Mouse (Mus musculus) inflammation-experienced regulatory T-cells, adult 6 months (primary cell): Measurements from ENCODE around the gene Syngr1. TPM values are rescaled to one million over a fixed set of nuclear protein-coding genes. Genes with fewer than 3 reads are reported as not detected.

Source experiments
- ATAC-seq: one replicate; pipeline ENCODE4 v1.8.0; 2017
- polyA plus RNA-seq, 3 experiments: library from polyadenylated mRNA; unstranded; fragments of 100-300 nt; shearing (Covaris generic); gene quantifications; one replicate each; pipeline ENCODE4 v1.2.1; 2017

Gene Syngr1
- polyA plus RNA-seq, 3 experiments from 2014 or later = 0.77 to 1.7 TPM; not detected in 1

- no peak for ATAC-seq
Observed at GRCm38 (mm10) chr15:80092599-80092998, 1.5 kb downstream of the Syngr1 start.

GRCm38 (mm10) chr15:80094201-80094600, 3.1 kb downstream of the Syngr1 start:
- ATAC-seq = no peak

DNA sequence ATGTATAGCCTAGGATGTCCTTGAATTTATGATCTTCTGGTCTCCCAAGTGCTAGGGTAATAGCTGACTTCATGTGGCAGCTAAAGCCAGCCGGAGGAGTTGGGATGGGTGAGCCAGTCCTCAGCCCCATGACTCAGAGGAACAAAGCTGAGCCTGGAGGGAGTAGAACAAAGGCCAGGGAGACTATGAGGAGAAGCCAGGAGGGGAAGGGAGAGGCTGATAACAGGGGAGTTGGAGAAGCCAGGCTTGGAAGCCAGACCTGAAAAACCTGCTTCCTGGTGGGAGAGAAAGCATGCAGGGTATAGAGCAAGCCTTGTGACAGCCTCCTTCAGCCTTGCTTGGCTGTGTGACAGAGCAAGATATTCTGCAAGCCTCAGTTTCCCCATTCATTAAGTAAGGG, 4.5 kb downstream of the Syngr1 start:
- ATAC-seq = no peak

DNA sequence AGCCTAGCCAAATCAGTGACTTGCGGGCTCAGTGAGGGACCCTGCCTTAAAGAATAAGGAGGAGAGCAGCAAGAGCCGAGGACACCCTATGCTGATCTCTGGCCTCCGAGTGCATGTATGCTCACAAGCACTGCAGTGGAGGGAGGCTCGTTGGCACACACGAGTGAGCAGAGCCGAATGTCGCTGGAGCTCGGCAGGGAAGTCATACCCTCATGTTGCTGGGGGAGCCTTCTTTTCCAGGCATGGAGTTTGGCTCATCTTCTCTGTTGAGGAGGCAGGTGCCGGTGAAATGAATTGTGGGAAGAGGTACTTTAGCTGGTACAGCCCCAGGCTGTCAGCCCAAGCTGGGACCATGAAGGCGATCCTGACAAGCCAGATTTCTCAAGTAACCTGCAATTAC, 5.3 kb downstream of the Syngr1 start:
- ATAC-seq = no peak

DNA sequence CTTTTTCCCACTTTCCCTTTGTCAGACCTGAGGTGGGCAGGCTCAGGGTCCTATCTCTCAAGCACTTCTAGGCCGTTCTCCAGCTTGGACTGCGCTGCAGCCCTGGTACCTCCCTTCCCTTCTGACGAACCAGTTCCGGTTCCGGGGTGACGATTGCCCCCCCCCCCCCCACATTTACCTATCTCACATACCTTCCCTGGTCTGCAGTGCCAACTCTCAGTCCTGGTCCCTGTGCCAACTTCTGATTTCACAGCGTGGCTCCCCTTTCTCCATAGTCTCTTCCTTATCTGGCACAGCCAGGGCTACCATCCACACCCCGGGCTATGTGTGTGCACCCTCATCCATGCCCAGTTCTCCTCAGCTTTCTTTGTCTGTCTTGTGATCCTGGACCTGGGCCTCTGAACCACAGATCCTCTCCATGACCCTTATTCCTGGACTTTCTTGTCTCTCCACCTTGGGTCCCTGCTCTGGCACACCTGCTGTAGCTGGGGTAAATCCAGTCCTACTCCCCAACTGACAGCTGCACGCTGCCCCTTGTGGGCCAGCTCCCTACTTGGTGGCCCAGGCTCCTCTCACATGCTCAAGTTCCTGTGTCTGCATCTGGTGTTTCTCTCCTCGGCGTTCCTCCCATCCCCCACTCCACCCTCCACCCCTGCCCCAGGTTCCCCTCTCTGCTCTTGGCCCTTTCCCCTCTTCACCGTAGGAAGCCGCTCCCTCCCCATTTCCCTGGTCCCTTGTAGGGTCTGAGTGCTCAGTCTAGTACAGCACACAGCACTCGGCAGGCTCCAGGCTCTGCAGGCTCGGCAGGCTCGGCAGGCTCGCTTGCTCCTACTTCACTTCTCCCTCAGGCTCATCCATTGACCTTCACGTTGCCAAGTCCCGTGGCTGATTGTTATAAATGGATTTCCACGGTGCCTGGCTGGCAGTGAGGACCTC, 6.1 kb downstream of the Syngr1 start:
- ATAC-seq = no peak

DNA sequence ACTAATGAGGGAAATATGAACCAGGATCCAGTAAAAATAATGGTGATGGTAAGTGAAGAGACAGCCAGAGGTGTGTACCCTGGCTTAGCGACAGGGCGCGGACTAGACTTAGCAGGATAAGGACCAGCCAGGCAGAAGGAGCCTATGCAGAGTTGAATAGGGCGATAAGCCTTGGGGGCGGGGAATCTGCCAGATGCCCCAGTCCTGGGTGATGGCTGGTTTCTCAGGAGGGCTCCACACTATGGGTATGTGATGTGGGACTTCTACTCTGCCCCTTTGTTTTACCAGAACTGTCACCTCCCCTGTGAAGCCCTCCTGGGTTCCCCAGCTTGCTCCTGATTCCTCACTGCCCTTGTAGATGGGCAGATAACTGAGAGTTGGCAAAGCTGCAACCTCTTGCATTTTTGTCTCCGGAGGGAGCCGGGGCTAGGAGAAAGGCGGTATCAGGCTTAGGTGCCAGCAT, 6.9 kb downstream of the Syngr1 start:
- ATAC-seq = no peak

- no peak for ATAC-seq
Observed at GRCm38 (mm10) chr15:80098809-80099208, 7.7 kb downstream of the Syngr1 start.

GRCm38 (mm10) chr15:80099477-80099876, 8.3 kb downstream of the Syngr1 start:
- ATAC-seq = no peak

- ATAC-seq = no peak
Observed at GRCm38 (mm10) chr15:80100196-80100595, 9.1 kb downstream of the Syngr1 start.

DNA sequence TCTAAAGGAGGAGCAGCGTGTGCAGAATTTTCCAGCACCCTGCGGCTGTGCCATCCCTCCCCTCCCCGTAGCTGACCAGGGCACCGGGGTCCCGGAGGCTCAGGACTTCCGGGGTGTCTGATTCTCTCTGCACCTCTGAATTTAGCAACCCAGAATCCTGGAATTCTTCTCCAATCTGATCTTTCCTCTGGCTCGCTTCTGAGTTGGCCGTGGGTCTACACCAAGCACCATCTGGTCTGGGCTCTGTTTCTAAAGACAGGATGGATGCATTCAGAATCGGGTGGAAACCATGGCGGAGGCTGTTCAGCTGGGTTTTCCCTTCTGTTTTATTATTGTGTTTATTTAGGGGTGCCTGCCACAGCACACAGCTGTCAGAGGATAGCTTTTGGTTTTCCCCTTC, 9.7 kb downstream of the Syngr1 start:
- no peak for ATAC-seq

GRCm38 (mm10) chr15:80101503-80101902, 10.4 kb downstream of the Syngr1 start:
- no peak for ATAC-seq

DNA sequence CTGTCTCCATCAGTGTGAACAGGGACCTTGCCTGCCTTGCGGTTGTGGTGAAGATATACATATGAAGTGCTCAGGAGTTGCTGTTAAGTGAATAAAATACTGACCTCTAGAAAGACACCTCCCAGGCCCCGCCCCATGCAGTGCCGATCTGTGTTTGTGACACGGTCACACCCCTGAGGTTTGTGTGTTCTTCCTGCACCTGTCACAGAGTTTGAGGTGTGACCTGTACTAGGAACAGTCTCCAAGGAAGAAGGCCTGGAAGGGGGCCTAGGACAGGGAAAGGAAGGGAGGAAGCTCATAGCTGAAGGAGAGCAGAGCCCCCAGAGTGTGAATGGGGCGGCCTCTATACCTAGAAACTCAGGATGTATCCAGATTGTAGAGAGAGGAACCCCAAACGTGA, 11.4 kb downstream of the Syngr1 start:
- ATAC-seq = no peak

GRCm38 (mm10) chr15:80105490-80106410, 14.6 kb downstream of the Syngr1 start:
- no peak for ATAC-seq

GRCm38 (mm10) chr15:80107143-80107542, 16.0 kb downstream of the Syngr1 start:
- ATAC-seq = no peak

GRCm38 (mm10) chr15:80107575-80107974, 16.4 kb downstream of the Syngr1 start:
- no peak for ATAC-seq

DNA sequence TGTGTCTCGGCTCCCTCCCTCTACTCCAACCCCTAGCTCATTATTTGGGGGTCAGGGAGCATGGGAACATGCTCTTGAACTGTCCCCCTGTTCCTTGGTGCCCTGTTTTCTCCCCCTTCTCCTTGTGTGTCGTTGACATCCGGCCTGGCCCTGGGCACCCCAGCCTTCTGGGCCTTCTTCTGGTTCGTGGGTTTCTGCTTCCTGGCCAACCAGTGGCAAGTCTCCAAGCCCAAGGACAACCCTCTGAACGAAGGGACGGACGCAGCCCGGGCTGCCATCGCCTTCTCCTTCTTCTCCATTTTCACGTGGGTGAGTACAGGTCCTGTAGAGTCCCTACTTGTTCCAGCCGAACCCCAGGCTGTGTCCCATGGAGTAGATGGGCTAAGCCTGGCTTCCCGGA, 20.3 kb downstream of the Syngr1 start:
- ATAC-seq = no peak

GRCm38 (mm10) chr15:80112499-80112898, 21.4 kb downstream of the Syngr1 start:
- ATAC-seq = no peak

- no peak for ATAC-seq
Observed at GRCm38 (mm10) chr15:80114414-80114813, 23.3 kb downstream of the Syngr1 start.

DNA sequence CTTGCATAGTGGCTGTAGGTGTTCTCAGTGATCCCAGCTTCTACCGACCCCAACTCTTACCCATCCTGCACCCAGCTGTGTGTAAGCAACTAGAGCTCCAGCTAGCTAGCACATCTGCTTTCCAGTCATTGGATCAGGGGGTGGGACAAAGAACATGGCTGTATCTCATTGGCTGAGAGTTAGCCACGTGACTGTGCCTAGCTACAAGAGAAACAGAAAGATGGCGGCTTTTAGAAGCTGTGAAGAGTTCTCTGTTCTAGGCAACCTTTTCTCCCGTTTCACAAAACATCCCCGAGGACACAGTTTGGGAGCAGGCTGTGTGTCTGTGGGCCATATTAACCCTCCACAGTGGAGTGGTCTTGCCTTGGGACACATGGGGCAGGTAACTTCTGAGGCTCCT, 24.1 kb downstream of the Syngr1 start:
- no peak for ATAC-seq

- no peak for ATAC-seq
Observed at GRCm38 (mm10) chr15:80115866-80116794, 25.0 kb downstream of the Syngr1 start.

- no peak for ATAC-seq
Observed at GRCm38 (mm10) chr15:80117154-80117553, 26.0 kb downstream of the Syngr1 start.

- ATAC-seq = no peak
Observed at GRCm38 (mm10) chr15:80119076-80119475, 27.9 kb downstream of the Syngr1 start.
